In genomic region chr14:76431918-76432317, GRCm38 (mm10) we compare ENCODE assay signal across 26 mouse cellular contexts. TPM values are rescaled to one million over a fixed set of nuclear protein-coding genes. Genes with fewer than 3 reads are reported as not detected.
DNase-seq lines count a peak whose midpoint lies in the region; ATAC-seq and TF ChIP-seq lines count a peak whose summit lies in the region.
"Had no signal": no experiment of that assay in that cellular context is flagged by ENCODE, and none has a peak within 500 bp of the region (broad histone marks: within the 10 kb centered on the region; RNA-seq: fewer than 3 reads in every experiment).

No protein-coding gene starts in this region.

- TF ChIP-seq CTCF in layer of hippocampus, adult 2 months (conservative IDR thresholded peaks at IDR 0.05) = no peak

- peak; percentile 38; the same call in 1 of the 2 replicates for ATAC-seq in forebrain, embryonic 13.5 days
- peak; percentile 52 for ATAC-seq in forebrain, embryonic 16.5 days
- ATAC-seq in kidney, embryonic 16.5 days (ENCODE audit: low FRiP score, low TSS enrichment) = no peak
- ATAC-seq: intestine, embryonic 15.5 days; Patski had no signal

- H3K27me3 ChIP-seq in forebrain, embryonic 13.5 days = no peaks in the 10 kb centered on the region
- no peaks in the 10 kb centered on the region for H3K27me3 ChIP-seq in forebrain, embryonic 10.5 days (ENCODE audit: poor library complexity, severe bottlenecking)
- no peaks in the 10 kb centered on the region for H3K27me3 ChIP-seq in forebrain, embryonic 16.5 days (replicated peaks; ENCODE audit: control insufficient read depth, insufficient read depth, low read length)
- H3K27me3 ChIP-seq in kidney, embryonic 16.5 days (ENCODE audit: insufficient read depth, low read length) = no peaks in the 10 kb centered on the region
- H3K27me3 ChIP-seq: CH12.LX; embryonic facial prominence, embryonic 12.5 days; embryonic facial prominence, embryonic 15.5 days; heart, embryonic 13.5 days; hindbrain, embryonic 15.5 days; intestine, embryonic 15.5 days; Patski had no signal

- H3K4me3 ChIP-seq in forebrain, embryonic 13.5 days = no peak overlapping the region
- H3K4me3 ChIP-seq in forebrain, embryonic 10.5 days = no peak overlapping the region
- H3K4me3 ChIP-seq in layer of hippocampus, adult 2 months = no peak overlapping the region
- H3K4me3 ChIP-seq in forebrain, embryonic 16.5 days (replicated peaks; ENCODE audit: low read length) = no peak overlapping the region
- no peak overlapping the region for H3K4me3 ChIP-seq in kidney, embryonic 16.5 days (ENCODE audit: low read length)
- H3K4me3 ChIP-seq: embryonic facial prominence, embryonic 12.5 days; embryonic facial prominence, embryonic 15.5 days; heart, adult 2 months; heart, embryonic 10.5 days; heart, embryonic 13.5 days; hindbrain, embryonic 15.5 days; intestine, embryonic 15.5 days had no signal

- no peak for DNase-seq in forebrain, embryonic 10.5 days (ENCODE audit: extremely low spot score, low spot score)
- no peak for DNase-seq in layer of hippocampus, adult 2 months (ENCODE audit: low spot score in 2 of 2)
- DNase-seq in layer of hippocampus, postnatal 36 days = no peak
- no peak for DNase-seq in heart, adult 18-20 months
- DNase-seq: adrenal gland, postnatal 10 days; adrenal gland, postnatal 36 days; B cell, adult 2 months; cerebellum, adult 11 months; cerebellum, adult 9-11 months; gastrocnemius, postnatal 14 days; heart, adult 2 months; heart, postnatal 14 days; heart, postnatal 4 days; kidney, adult 11 months had no signal

- H3K36me3 ChIP-seq in forebrain, embryonic 13.5 days (ENCODE audit: poor library complexity, severe bottlenecking) = peaks cover 64% of the 10 kb centered on the region
- H3K36me3 ChIP-seq in forebrain, embryonic 10.5 days (replicated peaks) = peaks cover 96% of the 10 kb centered on the region
- peaks cover 13% of the 10 kb centered on the region for H3K36me3 ChIP-seq in forebrain, embryonic 16.5 days (ENCODE audit: control insufficient read depth, insufficient read depth)
- peaks cover 13% of the 10 kb centered on the region; the same call in 1 of the 2 replicates for H3K36me3 ChIP-seq in kidney, embryonic 16.5 days (ENCODE audit: insufficient read depth, low read length)
- H3K36me3 ChIP-seq: G1E; intestine, embryonic 15.5 days had no signal

- no peak overlapping the region for H3K9ac ChIP-seq in forebrain, embryonic 13.5 days
- no peak overlapping the region for H3K9ac ChIP-seq in forebrain, embryonic 16.5 days (replicated peaks; ENCODE audit: low read depth, low read length)
- no peak overlapping the region for H3K9ac ChIP-seq in kidney, embryonic 16.5 days (replicated peaks; ENCODE audit: low read length)
- H3K9ac ChIP-seq: embryonic facial prominence, embryonic 12.5 days; embryonic facial prominence, embryonic 15.5 days; heart, embryonic 13.5 days; hindbrain, embryonic 15.5 days; intestine, embryonic 15.5 days had no signal

- WGBS in forebrain, embryonic 13.5 days = 84% methylated on average over 4 of the region's 4 CpGs
- 95% methylated on average over 4 of the region's 4 CpGs for WGBS in forebrain, embryonic 10.5 days
- WGBS in forebrain, embryonic 16.5 days = 64% methylated on average over 4 of the region's 4 CpGs
- 92% methylated on average over 4 of the region's 4 CpGs for WGBS in kidney, embryonic 16.5 days

- H3K27ac ChIP-seq in forebrain, embryonic 13.5 days = peak overlapping the region; percentile 40
- H3K27ac ChIP-seq in forebrain, embryonic 10.5 days = no peak overlapping the region
- H3K27ac ChIP-seq in layer of hippocampus, adult 2 months = peak overlapping the region; percentile 10; the same call in 1 of the 2 replicates
- H3K27ac ChIP-seq in forebrain, embryonic 16.5 days (ENCODE audit: low read length) = peak overlapping the region; percentile 76
- no peak overlapping the region for H3K27ac ChIP-seq in kidney, embryonic 16.5 days (ENCODE audit: low read length)
- H3K27ac ChIP-seq: embryonic facial prominence, embryonic 12.5 days; embryonic facial prominence, embryonic 15.5 days; heart, adult 2 months; heart, embryonic 10.5 days; heart, embryonic 13.5 days; hindbrain, embryonic 15.5 days; intestine, embryonic 15.5 days had no signal

- no peak overlapping the region for H3K4me2 ChIP-seq in forebrain, embryonic 13.5 days
- H3K4me2 ChIP-seq in forebrain, embryonic 16.5 days (ENCODE audit: low read length) = no peak overlapping the region; the same call in 1 of the 2 replicates
- no peak overlapping the region for H3K4me2 ChIP-seq in kidney, embryonic 16.5 days (replicated peaks; ENCODE audit: low read depth, low read length)
- H3K4me2 ChIP-seq: embryonic facial prominence, embryonic 12.5 days; embryonic facial prominence, embryonic 15.5 days; heart, embryonic 13.5 days; hindbrain, embryonic 15.5 days; intestine, embryonic 15.5 days had no signal

- H3K4me1 ChIP-seq in forebrain, embryonic 13.5 days = peaks cover 36% of the 10 kb centered on the region
- H3K4me1 ChIP-seq in forebrain, embryonic 10.5 days = no peaks in the 10 kb centered on the region
- peaks cover 31% of the 10 kb centered on the region for H3K4me1 ChIP-seq in forebrain, embryonic 16.5 days (replicated peaks; ENCODE audit: control insufficient read depth, insufficient read depth, low read length)
- no peaks in the 10 kb centered on the region for H3K4me1 ChIP-seq in kidney, embryonic 16.5 days (ENCODE audit: insufficient read depth, low read length)
- H3K4me1 ChIP-seq: embryonic facial prominence, embryonic 12.5 days; embryonic facial prominence, embryonic 15.5 days; heart, embryonic 10.5 days; heart, embryonic 13.5 days had no signal

- no peaks in the 10 kb centered on the region for H3K9me3 ChIP-seq in forebrain, embryonic 13.5 days (replicated peaks)
- no peaks in the 10 kb centered on the region for H3K9me3 ChIP-seq in forebrain, embryonic 10.5 days
- H3K9me3 ChIP-seq in forebrain, embryonic 16.5 days (ENCODE audit: control insufficient read depth, low read length) = no peaks in the 10 kb centered on the region
- H3K9me3 ChIP-seq in kidney, embryonic 16.5 days (ENCODE audit: low read length) = no peaks in the 10 kb centered on the region
- H3K9me3 ChIP-seq: embryonic facial prominence, embryonic 12.5 days; embryonic facial prominence, embryonic 15.5 days; heart, embryonic 10.5 days; heart, embryonic 13.5 days; hindbrain, embryonic 15.5 days; intestine, embryonic 15.5 days had no signal

RNA-seq across cellular contexts. Expression of gene Tsc22d1, which starts 17.2 kb away (rescaled TPM):
- 475 and 490 TPM in 2 replicates for polyA plus RNA-seq in forebrain, embryonic 13.5 days (2015; fragmentation: Nextera tagmentation; extraction: Ambion mirVana)
- polyA plus RNA-seq in forebrain, embryonic 10.5 days (2016; fragmentation: Nextera tagmentation; extraction: Ambion mirVana) = 256 and 273 TPM in 2 replicates
- 100 to 1,000 TPM; 503 to 530 TPM for total RNA-seq in layer of hippocampus, adult 2 months (2021)
- 100 to 1,000 TPM; 540 to 554 TPM for total RNA-seq in layer of hippocampus, postnatal 36 days (2021)
- 749 and 886 TPM in 2 replicates for polyA plus RNA-seq in forebrain, embryonic 16.5 days (2015; fragmentation: Nextera tagmentation; extraction: Ambion mirVana)
- polyA plus RNA-seq in kidney, embryonic 16.5 days (2015; fragmentation: Nextera tagmentation; extraction: Ambion mirVana) = 1,044 and 1,092 TPM in 2 replicates
- total RNA-seq in heart, adult 18-20 months (2021) = 100 to 1,000 TPM; 389 to 414 TPM

Comparison
In these comparisons a context has a peak if more than half of its experiments do, and no peak if none do; other contexts are left out.
1. H3K27ac ChIP-seq: peak in forebrain, embryonic 13.5 days (single experiment), layer of hippocampus, adult 2 months (single experiment) and forebrain, embryonic 16.5 days (single experiment); none in forebrain, embryonic 10.5 days (single experiment) and kidney, embryonic 16.5 days (single experiment).